Mouse (Mus musculus) embryonic facial prominence, embryonic 15.5 days (tissue): ENCODE data around the gene Cpsf6. TPM values are rescaled to one million over a fixed set of nuclear protein-coding genes. Genes with fewer than 3 reads are reported as not detected.

Source experiments
- ATAC-seq: fragments of 200-750 bp; cut with Nextera tagmentation; 2 replicates; pipeline ENCODE4 v1.8.0; 2017; ENCODE audit warnings: low read depth, moderate TSS enrichment; ENCODE audit not compliant: insufficient number of reproducible peaks, low FRiP score, low TSS enrichment
- H3K27ac ChIP-seq: fragments of 300-500 bp; sonication (generic); replicated peaks from 2 replicates; pipeline ENCODE4 v1.5.1; 2015; ENCODE audit warnings: mild to moderate bottlenecking, inconsistent platforms
- H3K27me3 ChIP-seq: fragments of 300-500 bp; sonication (generic); 2 replicates; pipeline ENCODE4 v1.6.1; 2015; ENCODE audit warnings: inconsistent platforms
- H3K36me3 ChIP-seq: fragments of 300-500 bp; sonication (generic); 2 replicates; pipeline ENCODE4 v1.6.1; 2015; ENCODE audit warnings: mild to moderate bottlenecking, inconsistent platforms
- H3K4me1 ChIP-seq: fragments of 300-500 bp; sonication (generic); 2 replicates; pipeline ENCODE4 v1.6.1; 2015; ENCODE audit warnings: inconsistent platforms
- H3K4me2 ChIP-seq: fragments of 300-500 bp; sonication (generic); replicated peaks from 2 replicates; pipeline ENCODE4 v1.6.1; 2015; ENCODE audit warnings: mild to moderate bottlenecking, inconsistent platforms
- H3K4me3 ChIP-seq: fragments of 300-500 bp; sonication (generic); replicated peaks from 2 replicates; pipeline ENCODE4 v1.5.1; 2015; ENCODE audit warnings: mild to moderate bottlenecking, inconsistent platforms
- H3K9ac ChIP-seq: fragments of 300-500 bp; sonication (generic); 2 replicates; pipeline ENCODE4 v1.6.1; 2015; ENCODE audit warnings: inconsistent platforms
- H3K9me3 ChIP-seq: fragments of 300-500 bp; sonication (generic); replicated peaks from 2 replicates; pipeline ENCODE4 v1.6.1; 2016; ENCODE audit warnings: inconsistent platforms
- WGBS: fragments of 180-500 bp; shearing (Covaris S2); methylation state at CpG from one replicate; pipeline ENCODE4 v1.1.7; 2015; 5-methylcytosine and 5-hydroxymethylcytosine counted together
- polyA plus RNA-seq: library from polyadenylated mRNA; unstranded; fragments of >200 nt; fragmentation: Nextera tagmentation; extraction: Ambion mirVana; gene quantifications from 2 replicates; pipeline ENCODE4 v1.2.1, GENCODE M21; 2015

Gene Cpsf6
- polyA plus RNA-seq, 1 experiment from 2014 or later = 124 TPM

GRCm38 (mm10) chr10:117343000-117343399, 36.8 kb downstream of the Cpsf6 start:
- Histone ChIP-seq H3K9me3 (no peaks in the 10 kb centered on the region), H3K27ac (no peak overlapping the region; the same call in 1 of the 2 replicates), H3K36me3 (0 out of 2 replicates have a peak, but pooled peaks cover 3% of the 10 kb centered on the region), H3K4me2 (no peak overlapping the region), H3K9ac (no peak overlapping the region), H3K27me3 (no peaks in the 10 kb centered on the region), H3K4me1 (no peaks in the 10 kb centered on the region), H3K4me3 (no peak overlapping the region)
- ATAC-seq = no peak
- 69% methylated on average over 4 of the region's 4 CpGs for WGBS

- H3K4me1 ChIP-seq = no peaks in the 10 kb centered on the region
- H3K9me3 ChIP-seq = no peaks in the 10 kb centered on the region
- H3K27ac ChIP-seq = no peak overlapping the region
- no peak overlapping the region for H3K9ac ChIP-seq
- ATAC-seq = no peak
- H3K36me3 ChIP-seq = 0 out of 2 replicates have a peak, but pooled peaks cover 3% of the 10 kb centered on the region
- H3K4me2 ChIP-seq = no peak overlapping the region
- 51% methylated on average over 2 of the region's 2 CpGs for WGBS
- H3K4me3 ChIP-seq = no peak overlapping the region
- no peaks in the 10 kb centered on the region for H3K27me3 ChIP-seq
Observed at GRCm38 (mm10) chr10:117342406-117342805, 37.4 kb downstream of the Cpsf6 start.

GRCm38 (mm10) chr10:117341029-117341428, 38.8 kb downstream of the Cpsf6 start:
- no peaks in the 10 kb centered on the region for H3K4me1 ChIP-seq
- 68% methylated on average over 4 of the region's 4 CpGs for WGBS
- no peaks in the 10 kb centered on the region for H3K9me3 ChIP-seq
- no peaks in the 10 kb centered on the region for H3K36me3 ChIP-seq
- H3K9ac ChIP-seq = no peak overlapping the region
- no peak overlapping the region for H3K4me3 ChIP-seq
- H3K4me2 ChIP-seq = no peak overlapping the region
- no peak for ATAC-seq
- H3K27me3 ChIP-seq = no peaks in the 10 kb centered on the region
- H3K27ac ChIP-seq = no peak overlapping the region

- no peaks in the 10 kb centered on the region for H3K4me1 ChIP-seq
- no peak overlapping the region for H3K4me2 ChIP-seq
- H3K27ac ChIP-seq = no peak overlapping the region
- no peaks in the 10 kb centered on the region for H3K27me3 ChIP-seq
- H3K4me3 ChIP-seq = no peak overlapping the region
- 83% methylated on average over 7 of the region's 7 CpGs for WGBS
- no peaks in the 10 kb centered on the region for H3K36me3 ChIP-seq
- no peak overlapping the region for H3K9ac ChIP-seq
- ATAC-seq = no peak
- H3K9me3 ChIP-seq = no peaks in the 10 kb centered on the region
Observed at GRCm38 (mm10) chr10:117339241-117339640, 40.6 kb downstream of the Cpsf6 start.

GRCm38 (mm10) chr10:117337946-117338345, 41.9 kb downstream of the Cpsf6 start:
- Histone ChIP-seq H3K9ac (no peak overlapping the region), H3K9me3 (no peaks in the 10 kb centered on the region), H3K4me3 (no peak overlapping the region), H3K27me3 (no peaks in the 10 kb centered on the region), H3K36me3 (no peaks in the 10 kb centered on the region), H3K4me1 (no peaks in the 10 kb centered on the region), H3K4me2 (no peak overlapping the region), H3K27ac (no peak overlapping the region)
- ATAC-seq = no peak

GRCm38 (mm10) chr10:117335649-117336048, 44.2 kb downstream of the Cpsf6 start:
- Histone ChIP-seq H3K36me3 (no peaks in the 10 kb centered on the region), H3K9me3 (no peaks in the 10 kb centered on the region), H3K27me3 (no peaks in the 10 kb centered on the region), H3K9ac (no peak overlapping the region), H3K4me1 (no peaks in the 10 kb centered on the region), H3K27ac (no peak overlapping the region), H3K4me2 (no peak overlapping the region), H3K4me3 (no peak overlapping the region)
- WGBS = 48% methylated on average over 4 of the region's 4 CpGs
- ATAC-seq = peak; percentile 40; the same call in 1 of the 2 replicates

GRCm38 (mm10) chr10:117330521-117330920, 49.3 kb downstream of the Cpsf6 start:
- ATAC-seq = no peak
- H3K4me2 ChIP-seq = no peak overlapping the region
- H3K4me1 ChIP-seq = no peaks in the 10 kb centered on the region
- no peaks in the 10 kb centered on the region for H3K27me3 ChIP-seq
- no peaks in the 10 kb centered on the region for H3K9me3 ChIP-seq
- H3K4me3 ChIP-seq = no peak overlapping the region
- no peaks in the 10 kb centered on the region for H3K36me3 ChIP-seq
- 80% methylated on average over 5 of the region's 5 CpGs for WGBS
- no peak overlapping the region for H3K27ac ChIP-seq
- H3K9ac ChIP-seq = no peak overlapping the region

GRCm38 (mm10) chr10:117323782-117324181, 56.0 kb downstream of the Cpsf6 start:
- H3K4me1 ChIP-seq = no peaks in the 10 kb centered on the region
- no peak overlapping the region for H3K27ac ChIP-seq
- 85% methylated on average over 7 of the region's 7 CpGs for WGBS
- H3K4me3 ChIP-seq = no peak overlapping the region
- no peaks in the 10 kb centered on the region for H3K27me3 ChIP-seq
- ATAC-seq = no peak
- no peaks in the 10 kb centered on the region for H3K36me3 ChIP-seq
- H3K9me3 ChIP-seq = no peaks in the 10 kb centered on the region
- H3K4me2 ChIP-seq = no peak overlapping the region
- no peak overlapping the region for H3K9ac ChIP-seq

GRCm38 (mm10) chr10:117322630-117323029, 57.2 kb downstream of the Cpsf6 start:
- Histone ChIP-seq H3K36me3 (no peaks in the 10 kb centered on the region), H3K9me3 (no peaks in the 10 kb centered on the region), H3K27me3 (no peaks in the 10 kb centered on the region), H3K4me2 (no peak overlapping the region), H3K4me3 (no peak overlapping the region), H3K4me1 (no peaks in the 10 kb centered on the region), H3K9ac (no peak overlapping the region), H3K27ac (no peak overlapping the region)
- WGBS = 85% methylated on average over 5 of the region's 5 CpGs
- ATAC-seq = no peak

- no peak for ATAC-seq
Observed at GRCm38 (mm10) chr10:117320571-117320981, 59.2 kb downstream of the Cpsf6 start.

GRCm38 (mm10) chr10:117316391-117316790, 63.4 kb downstream of the Cpsf6 start:
- Histone ChIP-seq H3K9me3 (no peaks in the 10 kb centered on the region), H3K36me3 (no peaks in the 10 kb centered on the region), H3K4me2 (no peak overlapping the region), H3K4me3 (no peak overlapping the region), H3K9ac (no peak overlapping the region), H3K27ac (no peak overlapping the region), H3K27me3 (no peaks in the 10 kb centered on the region), H3K4me1 (no peaks in the 10 kb centered on the region)
- no peak for ATAC-seq
- 88% methylated on average over 11 of the region's 11 CpGs for WGBS

More at GRCm38 (mm10) chr10:117320571-117320981, 59.2 kb downstream of the Cpsf6 start:
- 76% methylated on average over 3 of the region's 3 CpGs for WGBS
- Histone ChIP-seq H3K9me3 (no peaks in the 10 kb centered on the region), H3K27me3 (no peaks in the 10 kb centered on the region), H3K27ac (no peak overlapping the region), H3K36me3 (no peaks in the 10 kb centered on the region), H3K4me2 (no peak overlapping the region), H3K4me3 (no peak overlapping the region), H3K4me1 (no peaks in the 10 kb centered on the region), H3K9ac (no peak overlapping the region)

- no peaks in the 10 kb centered on the region for H3K27me3 ChIP-seq
- H3K4me3 ChIP-seq = no peak overlapping the region
- no peak overlapping the region for H3K4me2 ChIP-seq
- no peaks in the 10 kb centered on the region for H3K4me1 ChIP-seq
- WGBS = 82% methylated on average over 2 of the region's 2 CpGs
- ATAC-seq = no peak
- H3K9ac ChIP-seq = no peak overlapping the region
- no peaks in the 10 kb centered on the region for H3K36me3 ChIP-seq
- H3K9me3 ChIP-seq = no peaks in the 10 kb centered on the region
- H3K27ac ChIP-seq = no peak overlapping the region
Observed at GRCm38 (mm10) chr10:117313133-117313532, 66.7 kb downstream of the Cpsf6 start.
